8 mouse cellular contexts compared by ENCODE assay signal in genomic region chr6:128854024-128854820, GRCm38 (mm10). TPM values are rescaled to one million over a fixed set of nuclear protein-coding genes. Genes with fewer than 3 reads are reported as not detected.
DNase-seq lines count a peak whose midpoint lies in the region; ATAC-seq and TF ChIP-seq lines count a peak whose summit lies in the region.

No protein-coding gene starts in this region.

- no peaks in the 10 kb centered on the region for H3K36me3 ChIP-seq in C2C12 (ENCODE audit: control insufficient read depth, insufficient read depth)
- no peaks in the 10 kb centered on the region for H3K36me3 ChIP-seq in embryonic facial prominence, embryonic 12.5 days
- H3K36me3 ChIP-seq in heart, embryonic 11.5 days (ENCODE audit: control insufficient read depth, insufficient read depth, low read length) = no peaks in the 10 kb centered on the region
- no peaks in the 10 kb centered on the region for H3K36me3 ChIP-seq in kidney, embryonic 14.5 days (ENCODE audit: control insufficient read depth, insufficient read depth, low read length)
- no peaks in the 10 kb centered on the region for H3K36me3 ChIP-seq in liver, embryonic 12.5 days
- no peaks in the 10 kb centered on the region; the same call in 1 of the 2 replicates for H3K36me3 ChIP-seq in thymus, adult 2 months (ENCODE audit: control insufficient read depth, insufficient read depth, low read length)

- no peak overlapping the region for H3K4me2 ChIP-seq in embryonic facial prominence, embryonic 12.5 days (replicated peaks)
- H3K4me2 ChIP-seq in heart, embryonic 11.5 days = no peak overlapping the region
- 0 out of 2 replicates have a peak overlapping the region, but pooled peaks have one; percentile 5 for H3K4me2 ChIP-seq in kidney, embryonic 14.5 days (replicated peaks; ENCODE audit: low read depth, low read length)
- H3K4me2 ChIP-seq in liver, embryonic 12.5 days = no peak overlapping the region

- DNase-seq in adrenal gland, adult 2 months = peak; percentile 62
- DNase-seq in naive thymus-derived CD4-positive, alpha-beta T cell, adult 2 months (ENCODE audit: low read depth) = peak; percentile 88
- peak; percentile 81 for DNase-seq in thymus, adult 2 months

- peak; percentile 80 for ATAC-seq in embryonic facial prominence, embryonic 12.5 days (ENCODE audit: insufficient number of reproducible peaks, insufficient read depth, low FRiP score, low TSS enrichment)
- ATAC-seq in heart, embryonic 11.5 days (replicated peaks; ENCODE audit: insufficient number of reproducible peaks, low FRiP score, low TSS enrichment) = peak; percentile 49; the same call in 1 of the 2 replicates
- ATAC-seq in kidney, embryonic 14.5 days (ENCODE audit: low FRiP score, low TSS enrichment) = peak; percentile 80
- peak; percentile 47 for ATAC-seq in liver, embryonic 12.5 days

- no peaks in the 10 kb centered on the region for H3K9me3 ChIP-seq in embryonic facial prominence, embryonic 12.5 days
- no peaks in the 10 kb centered on the region for H3K9me3 ChIP-seq in heart, embryonic 11.5 days (replicated peaks; ENCODE audit: control insufficient read depth, low read length)
- no peaks in the 10 kb centered on the region for H3K9me3 ChIP-seq in kidney, embryonic 14.5 days (ENCODE audit: control insufficient read depth, low read length)
- H3K9me3 ChIP-seq in liver, embryonic 12.5 days (replicated peaks) = no peaks in the 10 kb centered on the region

- no peaks in the 10 kb centered on the region for H3K79me2 ChIP-seq in C2C12 (ENCODE audit: control insufficient read depth, insufficient read depth)

- H3K9ac ChIP-seq in embryonic facial prominence, embryonic 12.5 days = no peak overlapping the region
- no peak overlapping the region for H3K9ac ChIP-seq in heart, embryonic 11.5 days (ENCODE audit: low read depth, low read length)
- H3K9ac ChIP-seq in kidney, embryonic 14.5 days (ENCODE audit: low read depth, low read length) = no peak overlapping the region
- no peak overlapping the region for H3K9ac ChIP-seq in liver, embryonic 12.5 days

- no peak overlapping the region for H3K4me3 ChIP-seq in C2C12 (ENCODE audit: insufficient read depth, poor library complexity, severe bottlenecking)
- no peak overlapping the region for H3K4me3 ChIP-seq in embryonic facial prominence, embryonic 12.5 days
- no peak overlapping the region for H3K4me3 ChIP-seq in heart, embryonic 11.5 days (ENCODE audit: low read depth, low read length)
- no peak overlapping the region for H3K4me3 ChIP-seq in kidney, embryonic 14.5 days (ENCODE audit: low read length)
- no peak overlapping the region for H3K4me3 ChIP-seq in liver, embryonic 12.5 days
- H3K4me3 ChIP-seq in thymus, adult 2 months (ENCODE audit: control insufficient read depth, insufficient read depth, low read length) = no peak overlapping the region

- 39% methylated on average over 12 of the region's 12 CpGs for WGBS in embryonic facial prominence, embryonic 12.5 days
- 35% methylated on average over 12 of the region's 12 CpGs for WGBS in heart, embryonic 11.5 days (ENCODE audit: insufficient replicate concordance)
- 48% methylated on average over 12 of the region's 12 CpGs for WGBS in kidney, embryonic 14.5 days
- 48% methylated on average over 12 of the region's 12 CpGs for WGBS in liver, embryonic 12.5 days (ENCODE audit: insufficient replicate concordance)
- 56% methylated on average over 12 of the region's 12 CpGs for WGBS in thymus, adult 2 months

- TF ChIP-seq POLR2A in thymus, adult 2 months (IDR thresholded peaks at IDR 0.05; ENCODE audit: control insufficient read depth, extremely low read depth, insufficient read depth, low read length, poor library complexity) = no peak

- H3K79me3 ChIP-seq in C2C12 (ENCODE audit: low read depth) = no peaks in the 10 kb centered on the region

- H3K4me1 ChIP-seq in embryonic facial prominence, embryonic 12.5 days = no peaks in the 10 kb centered on the region
- no peaks in the 10 kb centered on the region for H3K4me1 ChIP-seq in heart, embryonic 11.5 days (ENCODE audit: control insufficient read depth, insufficient read depth, low read length)
- H3K4me1 ChIP-seq in kidney, embryonic 14.5 days (ENCODE audit: control insufficient read depth, insufficient read depth, low read length) = 0 out of 2 replicates have a peak, but pooled peaks cover 5% of the 10 kb centered on the region
- H3K4me1 ChIP-seq in liver, embryonic 12.5 days = 0 out of 2 replicates have a peak, but pooled peaks cover 8% of the 10 kb centered on the region
- H3K4me1 ChIP-seq in thymus, adult 2 months (replicated peaks; ENCODE audit: control insufficient read depth, insufficient read depth, low read length) = peaks cover 18% of the 10 kb centered on the region

- no peaks in the 10 kb centered on the region for H3K27me3 ChIP-seq in C2C12 (ENCODE audit: control insufficient read depth, insufficient read depth, insufficient read length)
- H3K27me3 ChIP-seq in embryonic facial prominence, embryonic 12.5 days = no peaks in the 10 kb centered on the region
- no peaks in the 10 kb centered on the region for H3K27me3 ChIP-seq in heart, embryonic 11.5 days (ENCODE audit: control insufficient read depth, insufficient read depth, low read length)
- H3K27me3 ChIP-seq in kidney, embryonic 14.5 days (ENCODE audit: control insufficient read depth, insufficient read depth, low read length) = no peaks in the 10 kb centered on the region
- H3K27me3 ChIP-seq in liver, embryonic 12.5 days (replicated peaks) = no peaks in the 10 kb centered on the region
- H3K27me3 ChIP-seq in thymus, adult 2 months (ENCODE audit: control insufficient read depth, insufficient read depth, low read length) = no peaks in the 10 kb centered on the region

- TF ChIP-seq CTCF in C2C12 (IDR thresholded peaks at IDR 0.05; ENCODE audit: control insufficient read depth, insufficient read depth, insufficient read length) = peak; percentile 2
- no peak for TF ChIP-seq CTCF in thymus, adult 2 months (IDR thresholded peaks at IDR 0.05; ENCODE audit: borderline replicate concordance, control insufficient read depth, extremely low read depth, insufficient read depth, low read length, poor library complexity)

- no peak overlapping the region for H3K27ac ChIP-seq in embryonic facial prominence, embryonic 12.5 days
- no peak overlapping the region for H3K27ac ChIP-seq in heart, embryonic 11.5 days (ENCODE audit: low read depth, low read length)
- H3K27ac ChIP-seq in kidney, embryonic 14.5 days (ENCODE audit: low read depth, low read length) = no peak overlapping the region
- H3K27ac ChIP-seq in liver, embryonic 12.5 days = no peak overlapping the region
- no peak overlapping the region for H3K27ac ChIP-seq in thymus, adult 2 months (ENCODE audit: control insufficient read depth, insufficient read depth, low read length)

- no peak overlapping the region for H3ac ChIP-seq in C2C12 (ENCODE audit: control insufficient read depth, insufficient read length, low read depth)

TF ChIP-seq in C2C12, 6 proteins besides CTCF, POLR2A, EP300 and RAD21 (continues in another document):
- TF ChIP-seq CEBPB (IDR thresholded peaks at IDR 0.05; ENCODE audit: low read depth) (no peak), MAX (IDR thresholded peaks at IDR 0.05) (no peak), USF1 (IDR thresholded peaks at IDR 0.05; ENCODE audit: low read depth) (no peak), MYOD1 (IDR thresholded peaks at IDR 0.05; ENCODE audit: control insufficient read depth, insufficient read length, low read depth) (no peak)

RNA-seq across cellular contexts. Expression of gene Klrb1b, which starts 28.1 kb away (rescaled TPM):
- not detected for polyA plus RNA-seq in C2C12 (2012; fragmentation: generic; extraction: Trizol)
- total RNA-seq in adrenal gland, adult 2 months (2021) = under 1 TPM; 0.66 to 0.79 TPM
- 0.12 TPM in 1 of 2 replicates, not detected in the other for polyA plus RNA-seq in adrenal gland, adult 2 months (2012; rRNA removed)
- not detected in 2 replicates for polyA plus RNA-seq in embryonic facial prominence, embryonic 12.5 days (2016; fragmentation: Nextera tagmentation; extraction: Ambion mirVana)
- polyA plus RNA-seq in heart, embryonic 11.5 days (2014; fragmentation: Nextera tagmentation; extraction: Ambion mirVana) = not detected in 2 replicates
- not detected in 2 replicates for polyA plus RNA-seq in kidney, embryonic 14.5 days (2014; fragmentation: Nextera tagmentation; extraction: Ambion mirVana)
- polyA plus RNA-seq in liver, embryonic 12.5 days (2016; fragmentation: Nextera tagmentation; extraction: Ambion mirVana) = not detected in 2 replicates
- polyA plus RNA-seq in thymus, adult 2 months (2012; rRNA removed) = 0.54 and 0.85 TPM in 2 replicates

RNA-seq across cellular contexts. Expression of gene Gm44511, which starts 28.1 kb away (rescaled TPM):
- not detected for polyA plus RNA-seq in C2C12 (2012; fragmentation: generic; extraction: Trizol)
- not detected for total RNA-seq in adrenal gland, adult 2 months (2021)
- polyA plus RNA-seq in adrenal gland, adult 2 months (2012; rRNA removed) = not detected in 2 replicates
- not detected in 2 replicates for polyA plus RNA-seq in embryonic facial prominence, embryonic 12.5 days (2016; fragmentation: Nextera tagmentation; extraction: Ambion mirVana)
- polyA plus RNA-seq in heart, embryonic 11.5 days (2014; fragmentation: Nextera tagmentation; extraction: Ambion mirVana) = not detected in 2 replicates
- polyA plus RNA-seq in kidney, embryonic 14.5 days (2014; fragmentation: Nextera tagmentation; extraction: Ambion mirVana) = not detected in 2 replicates
- polyA plus RNA-seq in liver, embryonic 12.5 days (2016; fragmentation: Nextera tagmentation; extraction: Ambion mirVana) = not detected in 2 replicates
- 0.59 TPM in 1 of 2 replicates, not detected in the other for polyA plus RNA-seq in thymus, adult 2 months (2012; rRNA removed)

RNA-seq across cellular contexts. Expression of gene Clec2i, which starts 33.2 kb away (rescaled TPM):
- not detected for polyA plus RNA-seq in C2C12 (2012; fragmentation: generic; extraction: Trizol)
- under 1 TPM in 1 of 2 experiments, not detected in 1; 0.21 TPM for total RNA-seq in adrenal gland, adult 2 months (2021)
- polyA plus RNA-seq in adrenal gland, adult 2 months (2012; rRNA removed) = not detected in 2 replicates
- not detected in 2 replicates for polyA plus RNA-seq in embryonic facial prominence, embryonic 12.5 days (2016; fragmentation: Nextera tagmentation; extraction: Ambion mirVana)
- not detected in 2 replicates for polyA plus RNA-seq in heart, embryonic 11.5 days (2014; fragmentation: Nextera tagmentation; extraction: Ambion mirVana)
- polyA plus RNA-seq in kidney, embryonic 14.5 days (2014; fragmentation: Nextera tagmentation; extraction: Ambion mirVana) = 0.23 TPM in 1 of 2 replicates, not detected in the other
- polyA plus RNA-seq in liver, embryonic 12.5 days (2016; fragmentation: Nextera tagmentation; extraction: Ambion mirVana) = 0.06 TPM in 1 of 2 replicates, not detected in the other
- polyA plus RNA-seq in thymus, adult 2 months (2012; rRNA removed) = 9.6 and 12.1 TPM in 2 replicates

RNA-seq across cellular contexts. Expression of gene BC035044, which starts 36.7 kb away (rescaled TPM):
- polyA plus RNA-seq in C2C12 (2012; fragmentation: generic; extraction: Trizol) = not detected
- total RNA-seq in adrenal gland, adult 2 months (2021) = under 1 TPM; 0.17 to 0.38 TPM
- 0.06 and 0.52 TPM in 2 replicates for polyA plus RNA-seq in adrenal gland, adult 2 months (2012; rRNA removed)
- 0.79 and 1.2 TPM in 2 replicates for polyA plus RNA-seq in embryonic facial prominence, embryonic 12.5 days (2016; fragmentation: Nextera tagmentation; extraction: Ambion mirVana)
- 0.69 and 0.73 TPM in 2 replicates for polyA plus RNA-seq in heart, embryonic 11.5 days (2014; fragmentation: Nextera tagmentation; extraction: Ambion mirVana)
- polyA plus RNA-seq in kidney, embryonic 14.5 days (2014; fragmentation: Nextera tagmentation; extraction: Ambion mirVana) = 0.64 and 0.76 TPM in 2 replicates
- 6.3 and 6.4 TPM in 2 replicates for polyA plus RNA-seq in liver, embryonic 12.5 days (2016; fragmentation: Nextera tagmentation; extraction: Ambion mirVana)
- polyA plus RNA-seq in thymus, adult 2 months (2012; rRNA removed) = 17.8 and 18.6 TPM in 2 replicates
